Mouse (Mus musculus): ENCODE results near the gene Dusp15.

Dusp15 gene

GRCm38 (mm10) chr2:152906274-152907037 lies 45.0 kb downstream of the Dusp15 start:
- DNase-seq (ENCODE audit: low spot score in 2 of 2) = no peak

GRCm38 (mm10) chr2:152905036-152905829 lies 46.3 kb downstream of the Dusp15 start:
- DNase-seq (ENCODE audit: low spot score in 2 of 2) = no peak

DNA sequence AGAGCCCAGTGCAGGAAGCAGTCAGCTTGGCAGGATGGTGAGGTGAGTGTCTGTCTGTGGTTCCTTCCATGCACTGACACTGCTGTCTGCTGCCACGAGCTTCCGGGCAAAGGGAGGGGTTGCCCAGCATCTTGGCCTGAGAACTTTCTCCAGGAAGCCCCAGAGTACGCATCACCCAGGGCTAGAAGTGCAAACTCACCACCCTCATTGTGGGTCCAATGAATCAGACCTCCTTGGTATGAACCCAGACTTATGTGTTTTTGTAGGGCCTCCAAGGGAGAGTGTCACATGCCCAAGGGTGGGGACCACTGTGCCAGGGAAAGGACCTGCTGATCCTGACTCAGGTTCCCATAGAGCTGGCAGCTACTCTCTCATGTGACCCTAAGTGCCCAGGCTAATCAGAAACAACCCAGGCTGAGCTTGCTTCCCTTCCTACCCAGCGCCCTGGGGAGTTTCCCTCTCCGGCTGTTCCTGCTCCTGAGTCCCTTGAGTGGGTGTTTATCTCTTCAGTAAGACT lies 47.3 kb downstream of the Dusp15 start:
- DNase-seq (ENCODE audit: low spot score in 2 of 2) = no peak

DNA sequence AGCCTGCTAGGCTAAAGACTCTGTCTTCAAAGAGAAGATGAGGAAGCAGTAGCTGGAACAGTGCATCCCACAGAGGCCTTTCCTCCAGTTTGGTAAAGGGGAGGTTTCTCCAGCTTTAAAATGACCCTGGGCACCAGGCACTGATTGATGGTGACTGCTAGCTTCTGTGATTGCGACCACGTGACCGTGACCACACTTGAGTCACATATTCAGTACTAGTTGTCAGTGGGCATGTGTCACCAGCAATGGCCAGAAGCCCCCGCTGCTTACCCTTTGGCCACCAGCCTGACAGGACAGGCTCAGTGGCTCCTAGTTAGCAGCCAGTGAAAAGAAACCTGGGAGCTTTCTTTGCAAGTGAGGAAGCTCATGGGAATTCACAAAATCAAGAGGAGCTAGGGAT lies 47.9 kb downstream of the Dusp15 start:
- DNase-seq (ENCODE audit: low spot score in 2 of 2) = no peak

GRCm38 (mm10) chr2:152902658-152903057 lies 48.8 kb downstream of the Dusp15 start:
- DNase-seq (ENCODE audit: low spot score in 2 of 2) = no peak

- DNase-seq (ENCODE audit: low spot score in 2 of 2) = no peak
Measured at GRCm38 (mm10) chr2:152901296-152901695, 50.2 kb downstream of the Dusp15 start.

GRCm38 (mm10) chr2:152899011-152899410 lies 52.5 kb downstream of the Dusp15 start:
- DNase-seq (ENCODE audit: low spot score in 2 of 2) = no peak

- DNase-seq (ENCODE audit: low spot score in 2 of 2) = no peak
Measured at GRCm38 (mm10) chr2:152896926-152897325, 54.6 kb downstream of the Dusp15 start.

DNA sequence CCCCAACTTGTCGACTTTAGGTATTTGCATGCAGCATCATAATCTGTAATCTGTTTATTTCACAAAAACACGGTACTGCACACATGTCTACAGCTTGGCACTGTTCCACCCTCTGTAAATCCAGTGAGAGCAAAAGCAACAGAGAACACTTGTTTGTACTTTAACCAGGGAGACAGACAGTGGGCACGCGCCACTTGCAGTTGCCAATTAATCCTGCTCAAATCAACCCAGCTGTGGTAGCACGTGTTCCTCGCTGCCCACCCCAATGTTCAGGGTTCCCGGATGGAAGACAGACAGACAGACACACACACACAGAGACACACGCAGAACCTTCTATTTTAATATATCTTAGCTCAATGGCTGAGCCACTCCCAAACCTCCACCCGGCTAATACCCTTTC lies 55.7 kb downstream of the Dusp15 start:
- no peak for DNase-seq (ENCODE audit: low spot score in 2 of 2)

All from right cerebral cortex, postnatal 10 days (tissue).